Mouse (Mus musculus) erythroblast, embryonic 14.5 days (primary cell): ENCODE results near the gene Sox12.

Experiments used
- GATA1 ChIP-seq: IDR thresholded peaks from 2 replicates; pipeline ENCODE4 v1.6.1; 2012; ENCODE audit warnings: low read length, inconsistent platforms, mixed read lengths
- TAL1 ChIP-seq: IDR thresholded peaks from 3 replicates; pipeline ENCODE4 v1.6.1; 2012; ENCODE audit warnings: low read length, inconsistent platforms, mixed read lengths

GRCm38 (mm10) chr2:152357254-152357653, 40.6 kb downstream of the Sox12 start:
- TF ChIP-seq TAL1 (no peak), GATA1 (no peak)
